Mouse (Mus musculus) inflammation-experienced regulatory T-cells (primary cell): ENCODE measurements around the gene Casp3. TPM values are rescaled to one million over a fixed set of nuclear protein-coding genes. Genes with fewer than 3 reads are reported as not detected.

Experiments
- polyA plus RNA-seq, 2 experiments: library from polyadenylated mRNA; unstranded; fragments of 100-300 nt; shearing (Covaris generic); gene quantifications; one replicate each; pipeline ENCODE4 v1.2.1; 2017

Casp3 gene
- polyA plus RNA-seq = 10 to 100 TPM; 24.3 to 64.8 TPM

GRCm38 (mm10) chr8:46616879-46617689 lies at the start of gene Casp3, which contains the start of gene Primpol:
Gene Casp3 (plus strand): TSS chr8:46617291.
Gene Primpol (minus strand): TSS chr8:46617212.

Other genes with a start within 250 kb of the Casp3 start
- gene Acsl1, start 146.3 kb upstream of the Casp3 start, polyA plus RNA-seq = 10 to 100 TPM; 17.9 to 19.9 TPM
- gene Cenpu, start 65.3 kb upstream of the Casp3 start, polyA plus RNA-seq = 1 to 10 TPM; 5.1 to 7.6 TPM
- gene Primpol, start 79 bp upstream of the Casp3 start, polyA plus RNA-seq = 10 to 100 TPM; 24.3 to 30.7 TPM
- 100 to 1,000 TPM; 143 to 163 TPM for gene Irf2, start 122.4 kb downstream of the Casp3 start, polyA plus RNA-seq